Mouse (Mus musculus) kidney, adult 11 months (tissue): Measurements from ENCODE around the gene Sun5.

ENCODE experiments used
- DNase-seq: peaks from one replicate; pipeline ENCODE4 v3.0.0; 2022

Gene Sun5

GRCm38 (mm10) chr2:153808146-153808545 lies 62.7 kb downstream of the Sun5 start:
- DNase-seq = no peak

GRCm38 (mm10) chr2:153807464-153807863 lies 63.4 kb downstream of the Sun5 start:
- peak; percentile 15 for DNase-seq
